Mouse (Mus musculus): Measurements from ENCODE around the gene Nlgn1.

DNA sequence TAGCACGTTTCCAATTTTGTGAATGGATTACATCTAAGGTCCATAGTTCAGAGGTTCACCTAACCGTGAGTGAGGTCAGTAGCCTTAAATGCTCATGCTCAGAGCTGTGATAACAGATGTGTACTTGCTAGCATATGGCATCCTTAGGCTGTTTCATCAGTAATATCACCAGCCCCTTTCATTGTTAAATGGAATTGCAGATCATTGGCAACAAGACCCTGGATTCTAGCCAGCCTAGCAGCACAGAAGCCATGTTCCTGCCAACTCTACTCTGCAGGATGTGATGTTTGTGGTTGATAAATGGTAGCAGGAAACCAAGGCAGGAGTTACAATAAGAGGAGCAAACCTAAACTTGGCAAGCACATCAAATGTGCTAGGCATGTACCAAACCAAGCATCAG, 652.9 kb downstream of the Nlgn1 start:
- no peak for TF ChIP-seq CTCF (IDR thresholded peaks at IDR 0.05; ENCODE audit: extremely low read depth, insufficient read length, insufficient replicate concordance, low read depth, low read length)
- TF ChIP-seq POLR2A (IDR thresholded peaks at IDR 0.05; ENCODE audit: low read depth, low read length): no peak

Measured in small intestine, adult 2 months (tissue).